Mouse (Mus musculus) CH12F3 (cell line): ENCODE results near the gene Dcaf7.

Source experiments
- in situ Hi-C: fragments of 300-500 bp; cut with MboI; formaldehyde crosslinking; loops from 2 replicates; pipeline ENCODE4 v1.14.3; 2020; ENCODE audit warnings: low sequenced_read_pairs

Dcaf7 gene

GRCm38 (mm10) chr11:106102866-106103265, 66.2 kb downstream of the Dcaf7 start:
- in situ Hi-C loops = no loop called here

GRCm38 (mm10) chr11:106106047-106106587, 69.4 kb downstream of the Dcaf7 start:
- in situ Hi-C loops = no loop called here
